Mouse (Mus musculus): ENCODE data around the gene Adam11.

Adam11 gene

GRCm38 (mm10) chr11:102753591-102754324 is 7.5 kb upstream of the Adam11 start:
- DNase-seq (ENCODE audit: low read depth, low spot score), result no peak

- DNase-seq (ENCODE audit: low read depth, low spot score), result no peak
Measured at GRCm38 (mm10) chr11:102754416-102754815, 6.8 kb upstream of the Adam11 start.

- no peak for DNase-seq (ENCODE audit: low read depth, low spot score)
Measured at GRCm38 (mm10) chr11:102755391-102755790, 5.8 kb upstream of the Adam11 start.

- DNase-seq (ENCODE audit: low read depth, low spot score), result no peak
Measured at GRCm38 (mm10) chr11:102758977-102759376, 2.3 kb upstream of the Adam11 start.

GRCm38 (mm10) chr11:102760805-102761308 is 382 bp upstream of the Adam11 start:
- no peak for DNase-seq (ENCODE audit: low read depth, low spot score)

GRCm38 (mm10) chr11:102762248-102762647 is 1.0 kb downstream of the Adam11 start:
- DNase-seq (ENCODE audit: low read depth, low spot score), result no peak

- DNase-seq (ENCODE audit: low read depth, low spot score), result no peak
Measured at GRCm38 (mm10) chr11:102763009-102763767, 1.9 kb downstream of the Adam11 start.

GRCm38 (mm10) chr11:102765416-102765815 is 4.2 kb downstream of the Adam11 start:
- DNase-seq (ENCODE audit: low read depth, low spot score), result no peak

- no peak for DNase-seq (ENCODE audit: low read depth, low spot score)
Measured at GRCm38 (mm10) chr11:102767055-102767670, 5.9 kb downstream of the Adam11 start.

GRCm38 (mm10) chr11:102769141-102769540 is 7.9 kb downstream of the Adam11 start:
- no peak for DNase-seq (ENCODE audit: low read depth, low spot score)

GRCm38 (mm10) chr11:102769993-102770661 is 8.9 kb downstream of the Adam11 start:
- no peak for DNase-seq (ENCODE audit: low read depth, low spot score)

GRCm38 (mm10) chr11:102770662-102771435 is 9.6 kb downstream of the Adam11 start:
- DNase-seq (ENCODE audit: low read depth, low spot score), result no peak

- no peak for DNase-seq (ENCODE audit: low read depth, low spot score)
Measured at GRCm38 (mm10) chr11:102771916-102772714, 10.9 kb downstream of the Adam11 start.

- no peak for DNase-seq (ENCODE audit: low read depth, low spot score)
Measured at GRCm38 (mm10) chr11:102772771-102773700, 11.8 kb downstream of the Adam11 start.

- peak; percentile 78 for DNase-seq (ENCODE audit: low read depth, low spot score)
Measured at GRCm38 (mm10) chr11:102773713-102774611, 12.7 kb downstream of the Adam11 start.

GRCm38 (mm10) chr11:102774621-102775141 is 13.4 kb downstream of the Adam11 start:
- DNase-seq (ENCODE audit: low read depth, low spot score), result peak; percentile 40

- DNase-seq (ENCODE audit: low read depth, low spot score), result no peak
Measured at GRCm38 (mm10) chr11:102777598-102777997, 16.4 kb downstream of the Adam11 start.

GRCm38 (mm10) chr11:102778165-102778564 is 16.9 kb downstream of the Adam11 start:
- DNase-seq (ENCODE audit: low read depth, low spot score), result no peak

Data from CD4-positive helper T cell, adult 2 months (primary cell).